Mouse (Mus musculus): Measurements from ENCODE around the gene Uba2.
"Not testable (repeated sequence)": the region's sequence is repeated elsewhere in the genome, so short reads cannot be mapped to it uniquely, and the experiment has no call there.

Uba2 gene

DNA sequence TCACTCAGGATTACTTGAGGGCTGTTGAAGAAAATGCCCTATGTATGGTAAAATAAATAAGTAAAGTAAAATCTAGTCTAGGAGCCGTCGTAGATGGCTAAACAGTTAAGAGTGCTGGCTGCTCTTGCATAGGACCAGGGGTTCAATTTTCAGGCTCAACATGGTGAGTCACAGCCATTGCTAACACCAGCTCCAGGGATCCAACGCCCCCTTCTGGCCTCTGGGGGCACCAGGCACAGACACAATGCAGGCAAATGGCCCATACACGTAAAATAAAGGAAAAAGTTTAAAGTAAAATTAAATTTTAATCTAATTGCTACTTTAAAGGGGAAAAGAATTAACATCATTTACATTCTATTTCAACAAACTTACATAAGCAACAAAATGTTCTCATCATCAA, 2.5 kb downstream of the Uba2 start:
- no peak for DNase-seq (ENCODE audit: low spot score in 2 of 2)

DNA sequence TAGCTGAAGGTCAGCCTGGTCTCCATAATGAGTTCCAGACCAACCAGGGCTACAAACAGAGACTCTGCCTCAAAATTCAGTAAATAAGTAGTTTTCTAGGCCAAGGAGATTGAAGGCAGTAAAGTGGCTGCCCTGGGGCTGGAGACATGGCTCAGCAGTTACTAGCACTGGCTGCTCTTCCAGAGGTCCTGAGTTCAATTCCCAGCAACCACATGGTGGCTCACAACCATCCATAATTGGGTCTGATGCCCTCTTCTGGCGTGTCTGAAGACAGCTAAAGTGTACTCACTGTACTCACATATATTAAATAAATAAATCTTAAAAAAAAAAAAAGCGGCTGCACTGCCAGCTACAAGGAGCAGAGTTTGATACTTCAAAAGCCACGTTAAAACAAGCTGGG, 3.4 kb downstream of the Uba2 start:
- DNase-seq (ENCODE audit: low spot score in 2 of 2), result no peak

DNA sequence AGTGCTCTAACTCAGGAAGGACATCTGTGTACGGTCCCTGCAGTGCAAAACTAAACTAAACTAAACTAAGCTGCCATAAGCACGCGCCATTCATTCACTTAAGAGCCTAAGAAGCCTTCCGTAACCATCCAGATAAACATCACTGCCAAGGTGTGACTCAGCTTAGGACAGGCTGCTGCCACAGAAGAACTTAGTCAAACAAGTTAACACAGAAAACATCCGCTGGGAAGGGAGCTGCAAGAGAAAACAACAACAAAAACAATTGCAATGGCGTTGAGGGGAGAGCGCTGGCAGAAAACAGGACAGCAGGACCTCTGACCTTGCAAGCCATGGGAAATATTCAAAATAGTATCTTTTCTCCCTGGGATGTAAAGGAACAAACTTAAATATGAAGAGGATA, 4.7 kb downstream of the Uba2 start:
- DNase-seq (ENCODE audit: low spot score in 2 of 2), result no peak

DNA sequence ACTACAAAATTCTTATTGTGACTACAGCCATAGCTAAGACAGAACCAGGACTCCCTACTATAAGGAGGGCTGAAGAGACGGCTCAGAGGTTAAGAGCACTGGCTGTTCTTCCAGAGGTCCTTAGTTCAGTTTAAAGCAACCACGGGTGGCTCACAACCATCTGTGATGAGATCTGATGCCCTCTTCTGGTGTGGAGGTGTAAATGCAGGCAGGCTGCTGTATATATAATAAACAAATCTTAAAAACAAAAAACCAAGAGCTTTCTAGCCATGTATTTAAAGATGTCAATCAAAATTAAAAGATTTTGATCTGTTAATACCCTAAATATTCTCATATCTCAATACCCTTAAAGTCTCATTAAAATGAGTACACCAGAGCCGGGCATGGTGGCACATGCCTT, 10.2 kb downstream of the Uba2 start:
- no peak for DNase-seq (ENCODE audit: low spot score in 2 of 2)

DNA sequence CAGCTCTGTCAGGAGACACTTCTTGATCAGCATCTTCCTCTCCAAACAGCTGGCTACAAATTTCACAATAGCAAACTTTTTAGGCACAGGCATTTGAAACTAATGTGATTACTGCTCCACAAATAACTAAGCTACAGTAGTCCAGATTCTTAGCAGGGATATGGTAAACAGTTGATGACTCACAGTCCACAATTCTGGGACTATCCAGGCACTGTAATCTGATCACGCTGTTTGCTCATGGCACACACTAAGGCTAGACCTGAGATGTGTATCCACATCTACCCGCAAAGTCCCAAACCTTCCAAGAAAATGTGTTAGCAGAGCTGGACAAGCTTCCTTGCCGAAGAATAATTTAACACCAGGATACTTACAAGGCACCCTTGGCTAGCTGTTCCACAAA, 11.4 kb downstream of the Uba2 start:
- no peak for DNase-seq (ENCODE audit: low spot score in 2 of 2)

DNA sequence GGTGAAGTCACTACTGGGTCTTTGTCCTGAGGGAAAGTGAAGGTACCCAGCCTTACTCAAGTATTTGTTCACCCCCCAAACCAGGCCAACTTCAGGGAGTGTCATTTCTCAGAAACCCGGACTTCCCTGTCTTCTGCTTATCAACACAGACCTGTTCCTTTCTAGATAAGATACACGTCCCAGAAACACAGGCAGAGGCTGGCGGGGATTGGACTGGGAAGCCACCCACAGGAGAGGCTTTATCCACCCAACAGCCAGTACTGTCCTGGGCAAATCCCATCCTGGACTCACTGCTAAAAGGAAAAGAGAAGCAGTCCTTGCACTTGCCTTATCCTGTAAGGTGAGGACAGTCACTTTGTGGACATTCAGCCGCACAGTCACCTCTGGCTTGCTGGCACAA, 22.2 kb downstream of the Uba2 start:
- no peak for DNase-seq (ENCODE audit: low spot score in 2 of 2)

DNA sequence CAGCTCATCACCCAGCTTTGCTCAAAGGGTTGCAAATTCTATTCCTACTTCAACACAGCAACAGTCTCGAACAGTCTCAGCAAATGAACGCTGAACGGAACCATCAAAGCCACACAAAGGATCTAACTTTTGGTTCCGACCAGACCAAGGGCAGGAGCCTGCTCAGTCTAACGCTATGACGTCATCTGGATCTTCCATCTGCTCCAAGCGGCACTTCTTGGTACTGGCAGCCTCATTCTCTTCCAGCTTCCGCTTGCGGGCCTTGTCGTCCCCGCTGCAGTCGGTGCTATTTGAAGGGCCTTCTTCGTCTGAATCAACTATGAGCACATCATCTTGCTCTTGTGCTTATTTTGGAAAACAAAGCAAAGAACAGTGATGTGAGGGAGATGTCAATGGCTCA, 28.3 kb downstream of the Uba2 start:
- DNase-seq (ENCODE audit: low spot score in 2 of 2), result peak in 1 of 2 experiments; percentile 35

DNA sequence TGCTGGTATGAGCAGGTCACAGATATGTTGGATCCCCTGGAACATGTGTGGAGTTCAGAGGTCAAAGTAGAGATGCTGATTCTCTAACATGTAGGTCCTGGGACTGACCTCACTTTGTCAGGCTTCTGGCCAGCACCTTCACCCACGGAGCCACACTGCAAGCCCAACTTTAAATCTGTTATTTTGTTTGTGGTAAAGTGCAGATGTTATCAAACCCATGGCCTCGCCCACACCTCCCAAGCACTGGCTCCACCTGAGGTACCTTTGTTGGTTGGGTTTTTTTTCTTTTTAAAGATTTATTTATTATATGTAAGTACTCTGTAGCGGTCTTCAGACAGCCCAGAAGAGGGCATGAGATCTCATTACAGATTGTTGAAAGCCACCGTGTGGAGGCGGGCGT, 29.9 kb downstream of the Uba2 start:
- DNase-seq (ENCODE audit: low spot score in 2 of 2), result no peak

DNA sequence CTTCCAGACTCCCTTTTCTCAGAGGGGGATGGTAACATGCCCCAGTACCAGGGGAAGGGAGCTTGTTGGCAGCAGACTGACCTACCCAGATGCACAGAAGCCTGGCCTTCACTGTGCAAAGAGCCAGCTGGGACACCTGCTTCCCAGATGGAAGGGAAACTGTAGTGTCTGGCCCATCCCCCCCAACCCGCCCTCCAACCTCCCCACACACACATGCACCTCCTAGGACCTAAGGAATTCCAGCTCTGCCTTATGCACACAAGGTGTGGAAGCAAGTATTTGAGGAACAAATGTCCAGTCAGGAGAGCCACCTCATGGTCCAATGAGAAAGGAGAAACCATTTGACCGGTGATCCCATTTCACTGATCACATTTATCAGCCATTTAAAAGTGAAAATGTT, 35.1 kb downstream of the Uba2 start:
- DNase-seq (ENCODE audit: low spot score in 2 of 2), result no peak

DNA sequence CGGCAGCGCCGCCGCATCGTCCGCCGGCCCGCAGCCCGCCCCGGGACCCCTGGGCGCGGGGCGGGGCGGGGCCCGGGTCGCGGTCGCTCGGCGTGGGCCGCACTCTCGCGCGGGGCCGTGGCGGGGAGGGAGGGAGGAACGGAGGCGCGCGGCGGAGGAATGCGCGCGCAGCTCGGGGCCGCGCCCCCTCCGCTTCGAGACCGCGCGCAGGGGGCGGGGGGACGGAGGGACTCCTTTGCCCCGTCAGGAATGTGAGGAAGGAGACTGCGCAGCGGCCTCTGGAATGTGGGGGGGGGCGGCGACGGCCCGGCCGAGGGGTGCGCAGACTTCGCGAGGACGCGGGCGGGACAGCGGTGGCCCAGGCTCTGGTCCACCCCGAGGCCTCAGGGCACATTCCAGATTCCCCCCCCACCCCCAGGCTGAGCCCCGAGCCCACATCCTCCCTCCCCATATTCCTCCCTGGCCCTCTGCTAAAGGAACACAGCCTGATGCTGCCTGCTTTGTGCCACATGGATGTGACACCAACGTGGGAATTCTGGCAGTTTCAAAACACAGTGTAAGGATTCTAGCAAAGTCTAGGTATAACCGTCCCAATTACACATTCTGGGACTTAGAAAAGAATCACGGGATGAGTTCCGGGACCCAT, 36.2 kb downstream of the Uba2 start, which contains the start of gene Wtip:
Gene Wtip, minus strand, starts transcription at position 152 of the 646 bp plus-strand sequence.
- peak in 1 of 2 experiments; percentile 30 for DNase-seq (ENCODE audit: low spot score in 2 of 2)

DNA sequence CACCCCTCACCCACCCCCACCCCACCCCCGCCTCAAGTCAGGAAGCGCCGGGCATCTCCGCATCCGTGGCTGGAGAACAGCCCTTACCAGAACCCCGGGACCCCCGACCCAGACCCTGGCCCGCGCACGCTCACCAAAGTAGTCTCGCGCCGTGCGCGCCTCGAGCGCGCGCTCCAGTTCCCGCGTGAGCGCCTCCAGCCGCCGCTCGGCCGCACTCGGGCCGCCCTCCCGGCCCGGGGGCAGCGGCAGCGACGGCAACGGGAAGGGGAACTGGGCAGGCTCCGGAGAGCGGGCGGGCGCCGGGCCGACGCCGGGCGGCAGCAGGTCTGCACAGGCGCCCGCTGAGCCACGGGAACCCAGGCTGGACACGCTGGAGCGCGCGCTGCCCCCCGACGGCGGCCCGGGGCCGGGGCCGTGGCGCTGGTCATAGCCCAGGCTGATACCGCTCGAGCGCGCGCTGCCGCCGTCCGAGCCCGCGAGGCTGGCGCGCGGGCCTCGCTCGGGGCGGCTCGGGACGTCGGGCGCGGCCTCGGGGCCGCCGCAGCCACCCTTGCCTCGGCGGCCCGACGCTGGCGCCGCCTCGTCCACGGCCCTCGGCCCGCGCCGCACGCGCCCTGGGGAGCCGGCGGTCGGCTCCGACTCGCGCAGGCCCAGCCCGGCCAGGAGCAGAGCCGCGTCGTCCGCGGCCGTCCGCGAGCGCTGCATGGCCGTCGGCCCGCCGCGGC, 36.9 kb downstream of the Uba2 start:
- no peak for DNase-seq (ENCODE audit: low spot score in 2 of 2)

DNA sequence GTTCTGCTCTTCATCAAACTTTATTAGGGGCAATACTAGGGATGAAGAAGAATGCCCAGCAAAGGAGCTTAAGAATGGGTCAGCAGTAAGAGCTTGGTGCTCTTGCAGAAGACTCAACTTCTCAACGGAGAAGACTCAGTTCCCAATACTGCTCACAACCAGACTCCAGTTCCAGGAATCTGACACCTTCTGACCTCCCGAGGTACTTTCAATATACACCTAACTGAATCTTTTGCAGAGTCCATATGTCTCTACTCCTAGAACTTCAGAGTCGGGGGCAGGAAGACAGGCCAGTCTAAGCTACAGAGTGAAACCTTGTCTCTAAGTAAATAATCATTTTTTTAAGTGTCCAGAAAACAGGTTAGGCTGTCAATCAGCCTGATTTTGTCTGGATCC, 37.4 kb downstream of the Uba2 start:
- DNase-seq (ENCODE audit: low spot score in 2 of 2), result no peak

DNA sequence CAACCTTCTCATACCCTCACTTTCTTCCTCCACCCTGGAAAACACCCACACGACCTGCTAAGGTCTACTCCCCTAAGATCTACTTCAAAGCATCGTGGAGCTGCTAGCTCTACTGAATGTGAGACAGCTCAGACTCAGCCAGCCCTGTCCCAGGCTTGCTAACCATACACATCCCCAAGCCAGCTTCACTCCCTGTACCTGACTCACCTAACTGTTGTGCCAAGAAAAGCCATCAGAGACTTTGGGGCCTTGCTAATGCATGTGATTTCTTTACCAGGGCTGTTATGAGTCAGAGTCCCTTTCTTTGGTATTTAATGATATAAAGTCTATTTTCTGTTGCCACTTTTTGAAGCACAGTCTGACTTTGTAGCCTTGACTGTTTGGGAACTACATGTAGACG, 38.3 kb downstream of the Uba2 start:
- DNase-seq (ENCODE audit: low spot score in 2 of 2), result no peak

DNA sequence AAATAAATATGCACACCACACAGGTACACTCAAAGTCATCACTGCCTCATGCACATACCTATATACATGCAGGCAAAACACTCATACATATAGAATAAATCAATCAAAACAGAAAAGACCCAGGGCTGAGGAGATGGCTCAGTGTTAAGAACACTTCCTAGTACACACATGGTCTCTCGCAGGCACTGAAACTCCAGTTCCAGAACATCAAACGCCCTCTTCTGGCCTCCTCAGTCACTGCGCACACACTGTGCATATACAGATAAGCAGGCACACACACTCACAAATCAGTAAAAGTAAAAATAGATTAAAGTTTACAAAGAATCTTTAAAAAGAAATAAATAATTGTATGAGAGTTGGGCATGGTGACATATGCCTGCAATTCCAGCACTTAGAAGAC, 43.1 kb downstream of the Uba2 start:
- no peak for DNase-seq (ENCODE audit: low spot score in 2 of 2)

DNA sequence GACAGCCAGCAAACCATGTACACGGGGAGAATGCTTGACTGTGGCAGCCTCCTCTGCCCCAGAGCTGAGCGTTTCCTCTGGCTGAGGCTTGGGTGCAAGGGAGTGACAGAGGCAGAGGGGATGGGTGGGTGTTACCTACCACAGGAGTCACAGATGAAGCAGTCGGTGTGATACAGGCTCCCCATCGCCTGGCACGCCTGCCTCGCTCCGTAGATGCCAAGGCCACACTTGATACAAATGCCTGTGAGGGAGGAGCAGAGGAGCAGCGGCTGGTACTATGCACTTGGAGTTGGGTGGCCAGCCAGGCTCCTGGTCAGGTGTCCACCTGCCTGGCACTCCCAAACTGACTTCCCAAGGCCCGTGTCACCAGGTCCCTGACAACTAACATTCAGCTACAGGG, 44.1 kb downstream of the Uba2 start:
- no peak for DNase-seq (ENCODE audit: low spot score in 2 of 2)

DNA sequence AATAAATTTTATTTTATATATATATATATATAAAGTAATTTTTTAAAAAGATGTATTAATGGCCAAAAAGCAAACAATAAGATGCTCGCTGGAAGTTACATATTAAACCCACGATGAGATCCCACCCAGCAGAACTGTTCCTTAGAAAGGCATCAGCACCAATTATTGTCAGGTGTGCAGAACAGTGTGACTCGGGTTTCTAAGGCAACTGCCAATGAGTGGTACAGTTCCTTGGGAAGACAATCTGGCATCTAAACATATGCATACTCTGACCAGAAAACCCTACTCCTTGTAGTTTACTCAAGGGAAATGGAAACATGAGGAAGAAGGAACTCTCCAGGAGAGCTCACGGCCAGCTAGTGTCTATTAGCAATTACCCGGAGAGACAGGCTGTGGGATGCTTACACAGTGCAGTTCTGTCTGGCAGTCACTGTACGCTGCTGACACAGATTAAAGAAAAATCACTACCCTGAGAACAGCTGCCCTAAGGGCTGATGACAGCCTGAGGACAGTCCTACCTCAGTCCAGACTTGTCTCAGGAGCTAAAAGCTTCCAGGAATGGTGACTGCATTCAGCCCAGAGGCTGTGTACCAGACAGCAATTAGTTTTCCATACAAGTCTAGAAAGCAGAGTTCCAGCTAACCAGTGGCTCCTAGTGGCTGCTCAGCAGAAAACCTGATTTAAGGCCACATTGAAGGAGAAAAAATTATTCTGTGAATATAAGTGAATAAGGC, 46.2 kb downstream of the Uba2 start:
- DNase-seq (ENCODE audit: low spot score in 2 of 2), result no peak

DNA sequence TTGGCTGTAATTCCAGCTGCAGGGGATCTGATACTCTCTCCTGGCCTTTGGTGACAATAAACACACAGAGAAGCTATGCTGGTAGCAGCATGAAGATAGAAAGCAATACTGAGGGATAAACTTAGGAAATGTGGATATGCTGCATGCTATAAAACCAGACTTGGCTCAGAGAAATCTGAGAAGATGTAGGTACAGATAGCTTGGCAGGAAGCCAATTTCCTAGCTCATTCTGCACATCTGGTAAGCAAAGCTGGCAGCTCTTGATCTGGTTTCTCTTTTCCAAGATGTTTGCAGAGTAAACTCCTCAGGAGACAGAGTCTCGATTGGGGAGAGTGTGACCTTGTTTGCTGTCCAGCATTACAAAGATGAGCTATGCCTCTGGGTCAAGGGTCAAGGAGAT, 48.8 kb downstream of the Uba2 start:
- DNase-seq (ENCODE audit: low spot score in 2 of 2), result not testable (repeated sequence)

DNA sequence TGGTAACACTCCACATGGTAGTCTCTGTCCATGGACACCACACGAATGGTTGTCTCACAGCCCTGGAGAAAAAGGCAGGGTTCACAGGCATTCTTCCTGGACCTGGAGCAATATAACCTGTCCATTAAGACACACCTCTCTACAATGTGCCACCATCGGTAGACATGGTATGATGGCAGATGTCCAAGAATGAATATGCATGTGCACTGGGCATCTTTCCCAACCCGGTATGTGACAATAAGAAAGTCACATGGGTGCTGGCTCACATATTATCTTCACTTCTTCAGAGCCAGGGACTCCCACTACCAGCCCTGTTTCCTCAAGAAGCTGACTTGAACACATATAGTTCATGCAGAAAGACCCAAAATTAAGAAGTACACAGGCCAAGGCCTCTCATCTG, 52.8 kb downstream of the Uba2 start:
- DNase-seq (ENCODE audit: low spot score in 2 of 2), result no peak

DNA sequence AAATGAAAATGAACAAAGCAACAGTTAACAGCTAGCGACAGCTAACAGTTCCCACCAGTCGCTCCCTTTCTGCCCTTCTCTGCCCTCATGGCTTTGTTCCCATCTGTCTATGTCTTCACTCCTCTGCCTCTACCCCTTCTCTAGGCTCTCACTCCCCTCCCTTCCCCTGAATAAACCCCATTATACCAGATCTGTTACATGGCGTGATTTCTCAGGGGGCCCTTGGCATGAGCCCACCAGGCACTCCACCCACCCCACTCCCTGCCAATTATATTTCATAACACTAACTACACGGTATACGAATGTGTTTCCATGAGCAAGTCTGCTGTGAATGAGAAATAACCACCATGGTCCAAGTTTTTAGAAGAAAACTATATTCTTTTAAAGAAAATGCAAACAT, 60.2 kb downstream of the Uba2 start:
- no peak for DNase-seq (ENCODE audit: low spot score in 2 of 2)

DNA sequence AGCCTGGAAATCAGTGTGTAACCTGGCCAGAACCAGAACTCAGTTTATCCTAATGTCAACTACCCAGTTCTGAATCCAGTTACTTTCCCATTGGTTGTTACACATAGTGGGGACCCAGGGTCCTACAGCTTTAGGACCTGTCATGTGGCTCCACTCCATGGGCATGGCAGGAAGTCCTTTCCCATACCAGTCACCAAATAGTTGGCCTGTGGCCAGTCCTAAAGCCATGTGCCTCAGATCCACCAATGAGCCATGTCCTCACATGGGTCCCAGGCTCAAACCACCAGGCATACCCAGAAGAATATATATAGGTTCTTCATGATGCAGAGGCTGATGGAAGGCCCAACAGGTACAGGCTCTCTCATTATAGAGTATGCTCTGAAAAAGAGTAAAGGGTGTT, 68.1 kb downstream of the Uba2 start:
- no peak for DNase-seq (ENCODE audit: low spot score in 2 of 2)

DNA sequence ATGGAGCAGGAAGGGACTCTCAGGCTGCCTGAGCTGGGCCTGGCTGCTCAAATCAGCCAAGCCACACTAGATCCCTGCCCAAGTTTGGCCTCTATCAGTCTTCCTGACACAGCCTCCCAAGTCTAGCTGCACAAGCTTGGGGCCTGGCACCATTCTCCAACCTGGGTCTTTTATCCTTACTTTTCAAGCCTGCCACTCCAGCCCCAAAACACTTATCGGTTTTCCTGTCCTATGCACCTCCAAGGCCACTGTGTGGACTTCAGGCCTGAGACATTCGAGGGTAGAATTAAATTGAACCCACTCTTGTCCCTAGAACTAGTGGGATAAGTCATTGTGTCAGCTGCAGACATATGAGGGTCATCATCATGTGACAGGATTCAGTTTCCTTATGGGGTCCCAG, 69.4 kb downstream of the Uba2 start:
- no peak for DNase-seq (ENCODE audit: low spot score in 2 of 2)

DNA sequence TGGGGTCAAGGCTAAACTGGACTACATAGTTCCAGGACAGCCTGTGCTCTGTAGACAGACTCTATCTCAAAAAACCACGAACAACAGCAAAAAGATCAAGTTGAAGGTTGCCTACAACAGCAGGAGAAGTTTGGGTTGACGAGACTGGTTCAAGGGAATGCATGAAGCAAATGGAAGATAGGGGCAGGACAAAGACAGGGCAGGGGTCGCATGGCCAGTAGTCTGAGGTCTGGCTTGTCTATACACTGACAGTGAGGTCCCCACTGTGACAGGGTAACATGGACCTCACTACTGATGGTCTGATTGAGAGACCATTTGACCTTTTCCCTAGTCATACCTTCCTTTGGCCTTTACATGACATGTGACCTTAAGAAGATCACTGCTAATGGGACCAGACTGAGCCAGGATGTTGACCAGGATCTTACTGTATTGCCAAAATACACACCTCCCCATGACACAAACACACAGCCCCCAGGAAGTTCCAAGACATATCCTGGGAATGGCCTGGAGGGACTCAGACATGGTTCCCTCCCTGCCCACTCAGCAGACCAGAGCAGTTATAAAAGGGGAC, 74.4 kb downstream of the Uba2 start, which contains the start of gene Scgb1b30:
Gene Scgb1b30, plus strand, starts transcription at position 521 of the 571 bp plus-strand sequence.
- no peak for DNase-seq (ENCODE audit: low spot score in 2 of 2)

Data from right cerebral cortex, adult 2 months (tissue).